Mouse (Mus musculus): ENCODE measurements around the gene Cask. TPM values are rescaled to one million over a fixed set of nuclear protein-coding genes. Genes with fewer than 3 reads are reported as not detected.

Cask gene
- polyA plus RNA-seq (2014; fragmentation: Nextera tagmentation; extraction: Ambion mirVana) = 19.7 and 20.0 TPM in 2 replicates

DNA sequence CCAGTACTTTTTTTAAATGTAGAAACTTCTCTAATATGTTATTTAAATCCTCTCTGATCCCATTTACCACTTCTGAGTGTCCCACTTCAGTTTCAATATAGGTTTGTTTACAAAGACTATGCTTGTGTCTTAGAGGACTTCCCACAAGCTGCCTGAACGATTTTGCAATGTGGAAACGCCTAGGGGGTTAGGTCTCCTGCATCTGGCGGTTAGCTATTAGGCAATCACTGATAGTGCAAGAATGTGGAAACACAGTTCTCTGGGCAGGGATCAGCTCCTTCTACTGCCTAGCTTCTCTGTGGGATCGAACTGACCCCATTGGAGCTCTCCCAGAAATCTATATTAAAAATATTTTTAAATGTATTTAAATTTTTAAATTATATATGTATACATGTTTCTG lies at the start of gene Cask:
Cask (minus strand) TSS at position 83 of the 400 bp plus-strand sequence.
- H3K27ac ChIP-seq (ENCODE audit: low read depth, low read length) = no peak within 1 kb of the TSS
- no peaks in the 10 kb centered on the region for H3K9me3 ChIP-seq (ENCODE audit: control insufficient read depth, low read length)
- WGBS = 52% methylated on average over 4 of the region's 4 CpGs
- H3K4me2 ChIP-seq = no peak within 1 kb of the TSS
- H3K4me1 ChIP-seq (ENCODE audit: control insufficient read depth, insufficient read depth, low read length) = no peaks in the 10 kb centered on the region
- H3K27me3 ChIP-seq (ENCODE audit: control insufficient read depth, insufficient read depth, low read length) = no peaks in the 10 kb centered on the region
- no peak for ATAC-seq (ENCODE audit: low FRiP score)
- no peak for DNase-seq (ENCODE audit: low spot score, missing footprints)
- no peak within 1 kb of the TSS for H3K4me3 ChIP-seq (ENCODE audit: low read depth, low read length)
- H3K9ac ChIP-seq (ENCODE audit: low read length) = no peak within 1 kb of the TSS
- H3K36me3 ChIP-seq (ENCODE audit: control insufficient read depth, insufficient read depth, low read length) = no peaks in the 10 kb centered on the region

DNA sequence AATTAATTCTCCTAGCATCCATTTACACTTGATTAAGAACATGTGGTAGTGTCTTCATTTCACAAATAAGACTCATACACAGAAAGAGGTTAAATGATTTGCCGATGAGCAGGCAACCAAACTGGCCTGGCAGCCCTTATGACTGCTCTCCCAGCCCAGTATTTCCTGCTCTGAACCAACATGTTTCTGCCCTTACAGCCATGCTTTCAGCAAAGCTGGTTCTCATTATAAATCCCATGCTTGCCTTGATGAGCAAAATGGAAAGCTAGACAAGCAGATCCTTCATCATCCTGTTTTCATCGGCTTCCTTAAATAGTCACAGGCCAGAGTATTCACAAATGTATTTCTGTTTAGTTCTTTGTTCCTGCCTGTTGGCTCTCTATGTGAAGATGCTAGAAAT lies 38.8 kb upstream of the Cask start:
- no peaks in the 10 kb centered on the region for H3K36me3 ChIP-seq (ENCODE audit: control insufficient read depth, insufficient read depth, low read length)
- ATAC-seq (ENCODE audit: low FRiP score) = no peak
- H3K4me1 ChIP-seq (ENCODE audit: control insufficient read depth, insufficient read depth, low read length) = no peaks in the 10 kb centered on the region
- no peak overlapping the region for H3K4me3 ChIP-seq (ENCODE audit: low read depth, low read length)
- H3K9me3 ChIP-seq (ENCODE audit: control insufficient read depth, low read length) = no peaks in the 10 kb centered on the region
- 78% methylated on average over 2 of the region's 2 CpGs for WGBS
- H3K27ac ChIP-seq (ENCODE audit: low read depth, low read length) = no peak overlapping the region
- no peak for DNase-seq (ENCODE audit: low spot score, missing footprints)
- no peak overlapping the region for H3K4me2 ChIP-seq
- no peaks in the 10 kb centered on the region for H3K27me3 ChIP-seq (ENCODE audit: control insufficient read depth, insufficient read depth, low read length)
- H3K9ac ChIP-seq (ENCODE audit: low read length) = no peak overlapping the region

DNA sequence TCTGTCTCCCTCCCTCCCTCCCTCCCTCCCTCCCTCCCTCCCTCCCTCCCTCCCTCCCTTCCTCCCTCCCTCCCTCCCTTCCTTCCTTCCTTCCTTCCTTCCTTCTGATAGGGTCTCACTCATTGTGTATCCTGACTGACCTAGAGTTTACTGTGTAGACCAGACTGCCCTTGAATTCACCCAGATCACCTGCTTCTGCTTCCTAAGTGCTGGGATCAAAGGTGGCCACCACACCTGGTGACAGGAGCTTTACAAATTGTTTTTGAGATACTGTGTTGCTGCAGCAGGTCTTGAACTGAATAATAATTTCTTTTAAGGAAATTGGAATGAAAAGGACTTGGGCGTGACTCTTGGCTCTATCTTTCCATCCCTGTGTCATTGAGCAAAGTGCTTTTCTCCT lies 33.2 kb upstream of the Cask start:
- WGBS = 83% methylated on average over 1 of the region's 1 CpGs
- no peak overlapping the region for H3K27ac ChIP-seq (ENCODE audit: low read depth, low read length)
- DNase-seq (ENCODE audit: low spot score, missing footprints) (no peak), ATAC-seq (ENCODE audit: low FRiP score) (no peak)
- H3K4me3 ChIP-seq (ENCODE audit: low read depth, low read length) = no peak overlapping the region
- H3K4me1 ChIP-seq (ENCODE audit: control insufficient read depth, insufficient read depth, low read length) = no peaks in the 10 kb centered on the region
- H3K9ac ChIP-seq (ENCODE audit: low read length) = no peak overlapping the region
- H3K9me3 ChIP-seq (ENCODE audit: control insufficient read depth, low read length) = no peaks in the 10 kb centered on the region
- no peaks in the 10 kb centered on the region for H3K27me3 ChIP-seq (ENCODE audit: control insufficient read depth, insufficient read depth, low read length)
- no peaks in the 10 kb centered on the region for H3K36me3 ChIP-seq (ENCODE audit: control insufficient read depth, insufficient read depth, low read length)
- no peak overlapping the region for H3K4me2 ChIP-seq

DNA sequence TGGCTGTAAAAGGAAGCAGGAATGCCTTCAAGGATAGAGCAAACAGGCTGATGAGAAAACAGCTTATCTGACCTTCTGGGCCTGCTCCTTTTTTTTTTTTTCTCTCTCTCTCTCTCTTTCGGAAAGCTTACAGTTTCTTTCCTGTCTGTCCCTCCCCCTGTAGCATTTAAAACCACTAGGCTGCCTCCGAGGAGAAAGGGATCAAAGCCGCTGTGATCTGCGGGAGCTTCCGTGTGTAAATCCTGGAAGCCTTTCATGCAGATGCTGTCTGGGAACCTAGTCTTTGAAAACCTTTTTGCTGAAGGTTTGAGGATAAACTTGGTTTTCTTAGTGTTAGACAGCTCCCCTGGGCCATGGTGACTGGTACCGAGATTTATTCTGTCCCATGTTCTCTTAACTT lies 30.8 kb upstream of the Cask start:
- Histone ChIP-seq H3K4me3 (ENCODE audit: low read depth, low read length) (no peak overlapping the region), H3K4me2 (no peak overlapping the region), H3K27ac (ENCODE audit: low read depth, low read length) (no peak overlapping the region), H3K36me3 (ENCODE audit: control insufficient read depth, insufficient read depth, low read length) (no peaks in the 10 kb centered on the region), H3K9ac (ENCODE audit: low read length) (no peak overlapping the region), H3K27me3 (ENCODE audit: control insufficient read depth, insufficient read depth, low read length) (no peaks in the 10 kb centered on the region), H3K9me3 (ENCODE audit: control insufficient read depth, low read length) (no peaks in the 10 kb centered on the region), H3K4me1 (ENCODE audit: control insufficient read depth, insufficient read depth, low read length) (no peaks in the 10 kb centered on the region)
- ATAC-seq (ENCODE audit: low FRiP score) (no peak), DNase-seq (ENCODE audit: low spot score, missing footprints) (peak; percentile 80)
- 11% methylated on average over 6 of the region's 6 CpGs for WGBS

DNA sequence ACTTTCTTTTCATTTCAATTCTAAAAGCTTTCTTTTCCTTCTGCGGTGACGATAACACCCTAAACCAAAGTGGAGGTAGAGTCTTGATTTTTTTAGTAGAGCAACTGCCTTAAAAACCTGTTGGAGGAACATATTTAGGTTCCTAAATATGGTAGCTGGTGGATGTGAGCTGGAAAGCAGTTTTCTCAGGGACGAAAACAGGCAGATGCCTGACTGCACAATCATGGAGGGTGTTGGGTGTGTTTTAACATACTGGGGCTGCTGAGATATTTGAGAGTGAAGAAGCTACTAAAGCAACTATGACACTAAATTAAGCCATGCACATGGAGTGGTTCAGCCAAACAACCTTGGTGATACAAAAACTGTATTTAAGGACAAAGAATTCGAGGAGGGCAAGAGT lies 9.0 kb upstream of the Cask start:
- WGBS = 85% methylated on average over 4 of the region's 4 CpGs
- DNase-seq (ENCODE audit: low spot score, missing footprints) = no peak

DNA sequence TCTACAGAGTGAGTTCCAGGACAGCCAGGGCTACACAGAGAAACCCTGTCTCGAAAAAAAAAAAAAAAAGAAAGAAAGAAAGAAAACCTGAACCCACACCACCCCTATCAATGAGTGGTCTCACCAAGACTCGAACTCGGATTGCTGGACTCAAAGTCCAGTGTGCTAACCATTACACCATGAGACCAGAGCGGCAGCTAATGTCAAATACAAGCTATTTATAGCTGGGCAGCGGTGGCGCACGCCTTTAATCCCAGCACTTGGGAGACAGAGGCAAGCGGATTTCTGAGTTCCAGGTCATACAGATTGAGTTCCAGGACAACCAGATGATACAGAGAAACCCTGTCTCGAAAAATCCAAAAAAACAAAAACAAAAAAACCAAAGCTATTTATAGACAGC lies 7.9 kb upstream of the Cask start:
- Histone ChIP-seq H3K4me3 (ENCODE audit: low read depth, low read length) (no peak overlapping the region), H3K4me1 (ENCODE audit: control insufficient read depth, insufficient read depth, low read length) (no peaks in the 10 kb centered on the region), H3K27me3 (ENCODE audit: control insufficient read depth, insufficient read depth, low read length) (no peaks in the 10 kb centered on the region), H3K9ac (ENCODE audit: low read length) (no peak overlapping the region), H3K4me2 (no peak overlapping the region), H3K27ac (ENCODE audit: low read depth, low read length) (no peak overlapping the region), H3K9me3 (ENCODE audit: control insufficient read depth, low read length) (no peaks in the 10 kb centered on the region), H3K36me3 (ENCODE audit: control insufficient read depth, insufficient read depth, low read length) (no peaks in the 10 kb centered on the region)
- no peak for ATAC-seq (ENCODE audit: low FRiP score)
- 86% methylated on average over 9 of the region's 9 CpGs for WGBS
- no peak for DNase-seq (ENCODE audit: low spot score, missing footprints)

More for the DNA sequence above, 9.0 kb upstream of the Cask start:
- Histone ChIP-seq H3K36me3 (ENCODE audit: control insufficient read depth, insufficient read depth, low read length) (no peaks in the 10 kb centered on the region), H3K27ac (ENCODE audit: low read depth, low read length) (no peak overlapping the region), H3K4me1 (ENCODE audit: control insufficient read depth, insufficient read depth, low read length) (no peaks in the 10 kb centered on the region), H3K9ac (ENCODE audit: low read length) (no peak overlapping the region), H3K9me3 (ENCODE audit: control insufficient read depth, low read length) (no peaks in the 10 kb centered on the region), H3K4me2 (no peak overlapping the region), H3K4me3 (ENCODE audit: low read depth, low read length) (no peak overlapping the region), H3K27me3 (ENCODE audit: control insufficient read depth, insufficient read depth, low read length) (no peaks in the 10 kb centered on the region)
- ATAC-seq (ENCODE audit: low FRiP score) = no peak

DNA sequence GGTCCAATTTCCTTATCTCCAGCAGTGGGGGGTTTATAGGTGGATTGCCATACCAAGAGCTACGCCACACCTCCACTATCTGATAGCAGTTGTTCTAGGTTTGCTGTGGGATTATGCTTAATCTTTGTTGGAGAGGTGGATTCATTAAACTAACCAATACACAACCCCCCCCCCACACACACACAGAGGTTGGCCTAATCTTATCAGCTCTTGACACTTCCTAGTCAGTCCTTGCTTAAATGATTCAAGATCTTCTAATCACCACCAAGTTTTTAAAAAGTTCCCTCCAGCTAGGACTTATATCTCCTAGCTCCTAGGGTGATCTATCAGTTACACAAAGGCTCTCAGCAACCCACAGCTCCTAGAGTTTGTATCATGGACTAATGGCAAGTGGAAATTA lies 2.7 kb downstream of the Cask start:
- H3K36me3 ChIP-seq (ENCODE audit: control insufficient read depth, insufficient read depth, low read length) = no peaks in the 10 kb centered on the region
- no peak overlapping the region for H3K4me3 ChIP-seq (ENCODE audit: low read depth, low read length)
- DNase-seq (ENCODE audit: low spot score, missing footprints) = no peak
- H3K9ac ChIP-seq (ENCODE audit: low read length) = no peak overlapping the region
- H3K9me3 ChIP-seq (ENCODE audit: control insufficient read depth, low read length) = no peaks in the 10 kb centered on the region
- H3K4me1 ChIP-seq (ENCODE audit: control insufficient read depth, insufficient read depth, low read length) = no peaks in the 10 kb centered on the region
- WGBS = 83% methylated on average over 1 of the region's 1 CpGs
- H3K27ac ChIP-seq (ENCODE audit: low read depth, low read length) = no peak overlapping the region
- no peaks in the 10 kb centered on the region for H3K27me3 ChIP-seq (ENCODE audit: control insufficient read depth, insufficient read depth, low read length)
- no peak overlapping the region for H3K4me2 ChIP-seq
- no peak for ATAC-seq (ENCODE audit: low FRiP score)

DNA sequence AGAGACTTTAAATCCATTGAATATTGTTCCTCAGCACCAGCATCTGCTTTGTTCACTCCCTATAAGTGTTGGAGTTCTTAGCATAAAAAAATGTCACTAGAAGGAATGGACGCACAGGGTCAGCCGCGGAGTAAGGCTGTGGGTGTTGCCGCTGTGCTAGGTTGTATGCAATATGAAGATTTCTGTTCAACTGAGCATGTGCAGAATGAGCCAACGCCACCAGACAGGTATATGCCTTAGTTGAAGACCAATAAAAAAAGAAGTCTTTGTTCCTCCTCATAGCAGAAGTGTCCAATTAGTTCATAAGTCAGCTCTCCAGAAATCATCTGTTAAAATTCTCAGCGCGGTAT lies 3.7 kb downstream of the Cask start:
- Histone ChIP-seq H3K4me3 (ENCODE audit: low read depth, low read length) (peak overlapping the region; percentile 37), H3K27ac (ENCODE audit: low read depth, low read length) (no peak overlapping the region), H3K4me1 (ENCODE audit: control insufficient read depth, insufficient read depth, low read length) (no peaks in the 10 kb centered on the region), H3K9me3 (ENCODE audit: control insufficient read depth, low read length) (no peaks in the 10 kb centered on the region), H3K9ac (ENCODE audit: low read length) (peak overlapping the region; percentile 60), H3K36me3 (ENCODE audit: control insufficient read depth, insufficient read depth, low read length) (no peaks in the 10 kb centered on the region), H3K4me2 (peak overlapping the region; percentile 47), H3K27me3 (ENCODE audit: control insufficient read depth, insufficient read depth, low read length) (no peaks in the 10 kb centered on the region)
- no peak for DNase-seq (ENCODE audit: low spot score, missing footprints)
- no peak for ATAC-seq (ENCODE audit: low FRiP score)
- 16% methylated on average over 7 of the region's 7 CpGs for WGBS

DNA sequence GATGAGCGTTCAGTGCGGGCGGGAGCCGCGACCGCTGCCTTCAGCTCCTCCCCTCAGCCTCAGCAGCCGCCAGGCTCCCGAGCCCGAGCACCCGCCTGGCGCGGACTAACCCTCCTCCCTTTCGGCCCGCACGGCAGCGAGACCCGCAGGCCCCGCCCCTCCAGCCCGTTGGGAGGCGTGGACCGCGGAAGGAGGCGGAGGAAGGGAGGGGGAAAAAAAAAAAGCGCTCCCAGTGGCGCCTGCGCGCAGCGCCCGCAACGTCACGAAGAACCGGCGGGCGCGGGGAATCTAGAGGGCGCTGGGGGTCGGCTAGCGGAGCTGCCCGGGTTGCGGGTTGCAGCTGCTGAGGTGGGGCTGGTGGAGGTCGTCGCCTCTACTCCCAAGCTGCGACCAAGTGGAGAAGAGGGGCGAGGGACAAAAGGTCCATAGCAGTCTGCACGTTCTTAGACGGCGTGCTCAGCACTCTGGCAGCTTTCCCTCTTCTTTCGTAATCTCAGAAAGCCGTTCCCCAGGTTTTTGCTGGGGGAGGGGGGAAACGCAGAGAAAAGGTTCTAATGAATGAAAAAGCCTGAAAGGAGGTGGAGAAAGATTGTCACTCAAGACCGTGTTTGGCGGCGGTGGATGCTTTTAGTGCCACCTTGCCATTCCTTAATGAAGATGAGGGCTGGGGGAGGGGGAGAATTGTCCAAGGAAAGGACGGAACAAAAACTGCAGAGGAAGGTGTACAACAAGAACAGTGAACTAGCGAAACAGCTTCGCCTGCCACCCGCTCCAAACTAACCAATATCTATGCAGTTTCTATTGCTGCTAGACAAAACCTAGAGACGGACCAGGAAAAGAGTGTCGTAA lies 4.3 kb downstream of the Cask start:
- DNase-seq (ENCODE audit: low spot score, missing footprints) (peak; percentile 97), ATAC-seq (ENCODE audit: low FRiP score) (peak; percentile 95)
- WGBS = 14% methylated on average over 42 of the region's 59 CpGs
- H3K36me3 ChIP-seq (ENCODE audit: control insufficient read depth, insufficient read depth, low read length) = no peaks in the 10 kb centered on the region
- H3K4me1 ChIP-seq (ENCODE audit: control insufficient read depth, insufficient read depth, low read length) = no peaks in the 10 kb centered on the region
- H3K9ac ChIP-seq (ENCODE audit: low read length) = peak overlapping the region; percentile 75
- no peaks in the 10 kb centered on the region for H3K27me3 ChIP-seq (ENCODE audit: control insufficient read depth, insufficient read depth, low read length)
- H3K27ac ChIP-seq (ENCODE audit: low read depth, low read length) = peak overlapping the region; percentile 81
- no peaks in the 10 kb centered on the region for H3K9me3 ChIP-seq (ENCODE audit: control insufficient read depth, low read length)
- peak overlapping the region; percentile 47 for H3K4me2 ChIP-seq
- H3K4me3 ChIP-seq (ENCODE audit: low read depth, low read length) = peak overlapping the region; percentile 55
